In genomic region chr14:76787601-76788000, GRCm38 (mm10) we compare ENCODE assay signal across 9 mouse cellular contexts.
DNase-seq lines count a peak whose midpoint lies in the region; TF ChIP-seq lines count a peak whose summit lies in the region.
"Had no signal": no experiment of that assay in that cellular context is flagged by ENCODE, and none has a peak within 500 bp of the region (broad histone marks: within the 10 kb centered on the region; RNA-seq: fewer than 3 reads in every experiment).

No protein-coding gene starts in this region.

- H3K36me3 ChIP-seq in MEL (ENCODE audit: control insufficient read depth in 1 of 2, insufficient read depth in 2 of 2, low read length in 2 of 2) = no peaks in the 10 kb centered on the region
- H3K36me3 ChIP-seq: embryonic facial prominence, embryonic 15.5 days had no signal

- peak; percentile 61 to 73 for DNase-seq in adrenal gland, adult (ENCODE audit: inconsistent age in 2 of 2, low spot score in 1 of 2)
- DNase-seq in adrenal gland, adult 18-20 months (ENCODE audit: low spot score in 2 of 2) = no peak
- peak; percentile 5 for DNase-seq in MEL (ENCODE audit: low read depth, low spot score)
- DNase-seq in heart, postnatal 4 days = peak; percentile 30
- DNase-seq in lung, postnatal 14 days = peak; percentile 37
- DNase-seq in thymus, postnatal 36 days = no peak
- DNase-seq in left cerebral cortex, postnatal 14 days (ENCODE audit: low spot score in 2 of 2) = no peak
- DNase-seq in layer of hippocampus, adult 11-12 months (ENCODE audit: low spot score) = no peak

- intact Hi-C loops in left cerebral cortex, postnatal 14 days (cut with DNase I) = no loop called here

- H3K27ac ChIP-seq in MEL (ENCODE audit: control insufficient read depth, low read depth, low read length) = no peak overlapping the region
- H3K27ac ChIP-seq: embryonic facial prominence, embryonic 15.5 days had no signal

- H3K4me1 ChIP-seq in MEL (ENCODE audit: control insufficient read depth in 1 of 2, insufficient read depth in 2 of 2, low read length in 2 of 2) = no peaks in the 10 kb centered on the region

- TF ChIP-seq RAD21 in MEL (IDR thresholded peaks at IDR 0.05; ENCODE audit: low read depth, low read length) = no peak

- TF ChIP-seq CTCF in MEL (IDR thresholded peaks at IDR 0.05 in 2 of 3, conservative IDR thresholded peaks at IDR 0.05 in 1 of 3; ENCODE audit: control insufficient read depth in 1 of 3, insufficient read depth in 1 of 3, low read depth in 2 of 3, low read length in 3 of 3, poor library complexity in 1 of 3, severe bottlenecking in 1 of 3) = no peak

- TF ChIP-seq POLR2A in MEL (IDR thresholded peaks at IDR 0.05; ENCODE audit: control insufficient read depth in 1 of 2, insufficient read depth in 1 of 2, low read depth in 1 of 2, low read length in 2 of 2, poor library complexity in 1 of 2) = no peak

- no peaks in the 10 kb centered on the region for H3K9me3 ChIP-seq in MEL (replicated peaks; ENCODE audit: insufficient read depth, low read length)
- H3K9me3 ChIP-seq: embryonic facial prominence, embryonic 15.5 days had no signal

- H3K9ac ChIP-seq in MEL (ENCODE audit: control insufficient read depth, low read depth, low read length, poor library complexity, severe bottlenecking) = no peak overlapping the region
- H3K9ac ChIP-seq: embryonic facial prominence, embryonic 15.5 days had no signal

- H3K27me3 ChIP-seq in MEL (ENCODE audit: control insufficient read depth in 1 of 2, insufficient read depth in 2 of 2, low read length in 2 of 2) = no peaks in the 10 kb centered on the region
- H3K27me3 ChIP-seq: embryonic facial prominence, embryonic 15.5 days had no signal

- H3K4me3 ChIP-seq in MEL (ENCODE audit: control insufficient read depth in 1 of 2, insufficient read depth in 1 of 2, low read depth in 2 of 2, low read length in 2 of 2) = no peak overlapping the region
- H3K4me3 ChIP-seq: embryonic facial prominence, embryonic 15.5 days had no signal

- no peak for TF ChIP-seq EP300 in MEL (IDR thresholded peaks at IDR 0.05; ENCODE audit: low read depth in 1 of 2, low read length in 2 of 2)

- H3K79me2 ChIP-seq in MEL (ENCODE audit: control insufficient read depth, insufficient read depth, low read length, poor library complexity) = no peaks in the 10 kb centered on the region

TF ChIP-seq in MEL, 35 proteins besides CTCF, POLR2A, EP300 and RAD21:
- TF ChIP-seq USF1 (IDR thresholded peaks at IDR 0.05; ENCODE audit: low read depth, low read length) (no peak), E2F4 (IDR thresholded peaks at IDR 0.05; ENCODE audit: borderline replicate concordance, low read depth, low read length) (no peak), CHD1 (IDR thresholded peaks at IDR 0.05; ENCODE audit: low read depth, low read length) (no peak), MAX (IDR thresholded peaks at IDR 0.05; ENCODE audit: low read length) (no peak)

Comparison
In these comparisons a context has a peak if more than half of its experiments do, and no peak if none do; other contexts are left out.
1. DNase-seq: peak in adrenal gland, adult (2 of 2), MEL (single experiment), heart, postnatal 4 days (single experiment) and lung, postnatal 14 days (single experiment); none in adrenal gland, adult 18-20 months (0 of 2), thymus, postnatal 36 days (0 of 2), left cerebral cortex, postnatal 14 days (0 of 2) and layer of hippocampus, adult 11-12 months (single experiment).